Mouse (Mus musculus): Measurements from ENCODE around the gene Olfr544. TPM values are rescaled to one million over a fixed set of nuclear protein-coding genes. Genes with fewer than 3 reads are reported as not detected.

The Olfr544 gene
- not detected for polyA plus RNA-seq (2014; fragmentation: Illumina TruSeq; extraction: RNeasy Lipid Tissue Mini Kit (QIAGEN cat#74804); ENCODE audit: low read depth, low replicate concordance)

GRCm38 (mm10) chr7:102488161-102488560, at the start of gene Olfr544:
Gene Olfr544 (minus strand): TSS chr7:102488313.

GRCm38 (mm10) chr7:102534449-102534848, 46.3 kb upstream of the Olfr544 start, which contains the start of gene Olfr547:
Gene Olfr547 (plus strand): TSS chr7:102534749.

GRCm38 (mm10) chr7:102499473-102499872, 11.4 kb upstream of the Olfr544 start, which contains the start of gene Olfr545:
Gene Olfr545 (minus strand): TSS chr7:102499573.

GRCm38 (mm10) chr7:102481579-102481978, 6.5 kb downstream of the Olfr544 start, which contains the start of gene Olfr543:
Gene Olfr543 (minus strand): TSS chr7:102481679.

GRCm38 (mm10) chr7:102441657-102442391, 46.3 kb downstream of the Olfr544 start, which contains the start of gene Rrm1:
Gene Rrm1 (plus strand): TSS chr7:102441695.

Other genes with a start within 250 kb of the Olfr544 start
- 43.1 TPM for gene Rhog, start 232.3 kb downstream of the Olfr544 start, polyA plus RNA-seq (2014; fragmentation: Illumina TruSeq; extraction: RNeasy Lipid Tissue Mini Kit (QIAGEN cat#74804); ENCODE audit: low read depth, low replicate concordance)
- gene Stim1, start 220.5 kb downstream of the Olfr544 start, polyA plus RNA-seq (2014; fragmentation: Illumina TruSeq; extraction: RNeasy Lipid Tissue Mini Kit (QIAGEN cat#74804); ENCODE audit: low read depth, low replicate concordance): 47.4 TPM
- 20.0 TPM for gene Rrm1, start 46.6 kb downstream of the Olfr544 start, polyA plus RNA-seq (2014; fragmentation: Illumina TruSeq; extraction: RNeasy Lipid Tissue Mini Kit (QIAGEN cat#74804); ENCODE audit: low read depth, low replicate concordance)
- gene Olfr543, start 6.6 kb downstream of the Olfr544 start, polyA plus RNA-seq (2014; fragmentation: Illumina TruSeq; extraction: RNeasy Lipid Tissue Mini Kit (QIAGEN cat#74804); ENCODE audit: low read depth, low replicate concordance): 0.56 TPM
- not detected for gene Olfr545, start 11.3 kb upstream of the Olfr544 start, polyA plus RNA-seq (2014; fragmentation: Illumina TruSeq; extraction: RNeasy Lipid Tissue Mini Kit (QIAGEN cat#74804); ENCODE audit: low read depth, low replicate concordance)
- not detected for gene Olfr547, start 46.4 kb upstream of the Olfr544 start, polyA plus RNA-seq (2014; fragmentation: Illumina TruSeq; extraction: RNeasy Lipid Tissue Mini Kit (QIAGEN cat#74804); ENCODE audit: low read depth, low replicate concordance)
- gene Olfr548-ps1, start 52.6 kb upstream of the Olfr544 start, polyA plus RNA-seq (2014; fragmentation: Illumina TruSeq; extraction: RNeasy Lipid Tissue Mini Kit (QIAGEN cat#74804); ENCODE audit: low read depth, low replicate concordance): not detected
- not detected for gene Olfr549, start 61.6 kb upstream of the Olfr544 start, polyA plus RNA-seq (2014; fragmentation: Illumina TruSeq; extraction: RNeasy Lipid Tissue Mini Kit (QIAGEN cat#74804); ENCODE audit: low read depth, low replicate concordance)
- gene Trim21, start 77.2 kb upstream of the Olfr544 start, polyA plus RNA-seq (2014; fragmentation: Illumina TruSeq; extraction: RNeasy Lipid Tissue Mini Kit (QIAGEN cat#74804); ENCODE audit: low read depth, low replicate concordance): 11.5 TPM
- gene Olfr550, start 83.1 kb upstream of the Olfr544 start, polyA plus RNA-seq (2014; fragmentation: Illumina TruSeq; extraction: RNeasy Lipid Tissue Mini Kit (QIAGEN cat#74804); ENCODE audit: low read depth, low replicate concordance): not detected
- gene Olfr551, start 103.6 kb upstream of the Olfr544 start, polyA plus RNA-seq (2014; fragmentation: Illumina TruSeq; extraction: RNeasy Lipid Tissue Mini Kit (QIAGEN cat#74804); ENCODE audit: low read depth, low replicate concordance): not detected
- gene Olfr552, start 109.5 kb upstream of the Olfr544 start, polyA plus RNA-seq (2014; fragmentation: Illumina TruSeq; extraction: RNeasy Lipid Tissue Mini Kit (QIAGEN cat#74804); ENCODE audit: low read depth, low replicate concordance): not detected
- not detected for gene Olfr553, start 129.9 kb upstream of the Olfr544 start, polyA plus RNA-seq (2014; fragmentation: Illumina TruSeq; extraction: RNeasy Lipid Tissue Mini Kit (QIAGEN cat#74804); ENCODE audit: low read depth, low replicate concordance)
- not detected for gene Olfr554, start 150.1 kb upstream of the Olfr544 start, polyA plus RNA-seq (2014; fragmentation: Illumina TruSeq; extraction: RNeasy Lipid Tissue Mini Kit (QIAGEN cat#74804); ENCODE audit: low read depth, low replicate concordance)
- not detected for gene Olfr555, start 170.5 kb upstream of the Olfr544 start, polyA plus RNA-seq (2014; fragmentation: Illumina TruSeq; extraction: RNeasy Lipid Tissue Mini Kit (QIAGEN cat#74804); ENCODE audit: low read depth, low replicate concordance)
- gene Olfr556, start 176.6 kb upstream of the Olfr544 start, polyA plus RNA-seq (2014; fragmentation: Illumina TruSeq; extraction: RNeasy Lipid Tissue Mini Kit (QIAGEN cat#74804); ENCODE audit: low read depth, low replicate concordance): not detected
- gene Trim68, start 199.0 kb upstream of the Olfr544 start, polyA plus RNA-seq (2014; fragmentation: Illumina TruSeq; extraction: RNeasy Lipid Tissue Mini Kit (QIAGEN cat#74804); ENCODE audit: low read depth, low replicate concordance): 32.3 TPM
- not detected for gene Olfr557, start 207.6 kb upstream of the Olfr544 start, polyA plus RNA-seq (2014; fragmentation: Illumina TruSeq; extraction: RNeasy Lipid Tissue Mini Kit (QIAGEN cat#74804); ENCODE audit: low read depth, low replicate concordance)
- gene Olfr558, start 213.9 kb upstream of the Olfr544 start, polyA plus RNA-seq (2014; fragmentation: Illumina TruSeq; extraction: RNeasy Lipid Tissue Mini Kit (QIAGEN cat#74804); ENCODE audit: low read depth, low replicate concordance): 1.8 TPM
- gene Olfr33, start 230.8 kb upstream of the Olfr544 start, polyA plus RNA-seq (2014; fragmentation: Illumina TruSeq; extraction: RNeasy Lipid Tissue Mini Kit (QIAGEN cat#74804); ENCODE audit: low read depth, low replicate concordance): not detected
- not detected for gene Olfr559, start 239.2 kb upstream of the Olfr544 start, polyA plus RNA-seq (2014; fragmentation: Illumina TruSeq; extraction: RNeasy Lipid Tissue Mini Kit (QIAGEN cat#74804); ENCODE audit: low read depth, low replicate concordance)